Mouse (Mus musculus) liver (tissue): ENCODE measurements at regions not wholly inside any gene's neighbourhood (a gene's known extent, or its start where the extent isn't known, plus 50 kb on each side); places are given as distances from the start of the nearest gene placed in this dataset.

Source experiments
- DNase-seq: peaks from one replicate; pipeline ENCODE4 v3.0.0-alpha.2; 2020; ENCODE audit warnings: mixed read lengths

DNA sequence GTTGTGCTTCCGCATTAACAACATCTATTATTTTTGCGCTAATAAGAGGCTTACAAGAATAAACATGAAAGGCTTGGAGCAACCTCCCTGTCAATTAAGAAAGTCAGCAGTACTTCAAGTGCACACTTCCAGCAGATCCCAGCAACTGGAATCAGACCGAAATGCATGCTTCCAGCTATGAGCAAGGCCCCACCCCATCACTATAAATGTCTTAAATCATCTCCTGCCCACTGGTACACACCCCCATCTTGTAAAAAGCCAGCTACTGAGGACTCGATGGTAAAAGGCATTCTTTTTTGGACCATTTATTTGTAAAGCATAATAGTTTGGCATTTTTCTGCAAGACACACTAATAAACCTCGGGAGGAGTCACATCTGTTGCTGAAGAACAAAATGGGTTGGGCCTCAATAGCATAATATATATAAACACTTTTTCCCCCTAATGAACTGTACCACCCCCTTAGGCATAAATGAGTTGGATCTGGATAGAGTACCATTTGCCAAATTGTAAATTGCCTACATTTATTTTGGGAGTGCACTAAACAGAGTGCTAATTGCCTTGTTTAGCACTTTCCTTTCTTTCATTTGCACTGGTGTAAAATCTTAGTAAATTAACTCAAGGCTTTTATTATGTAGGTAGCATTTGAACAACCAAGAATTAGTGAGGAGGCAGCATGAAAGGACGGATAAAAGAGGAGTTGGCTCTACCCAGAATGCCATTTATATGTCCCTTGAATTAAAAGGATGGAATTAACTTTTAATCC lies 371.8 kb downstream of the Nr2f2 start:
- DNase-seq, result no peak

DNA sequence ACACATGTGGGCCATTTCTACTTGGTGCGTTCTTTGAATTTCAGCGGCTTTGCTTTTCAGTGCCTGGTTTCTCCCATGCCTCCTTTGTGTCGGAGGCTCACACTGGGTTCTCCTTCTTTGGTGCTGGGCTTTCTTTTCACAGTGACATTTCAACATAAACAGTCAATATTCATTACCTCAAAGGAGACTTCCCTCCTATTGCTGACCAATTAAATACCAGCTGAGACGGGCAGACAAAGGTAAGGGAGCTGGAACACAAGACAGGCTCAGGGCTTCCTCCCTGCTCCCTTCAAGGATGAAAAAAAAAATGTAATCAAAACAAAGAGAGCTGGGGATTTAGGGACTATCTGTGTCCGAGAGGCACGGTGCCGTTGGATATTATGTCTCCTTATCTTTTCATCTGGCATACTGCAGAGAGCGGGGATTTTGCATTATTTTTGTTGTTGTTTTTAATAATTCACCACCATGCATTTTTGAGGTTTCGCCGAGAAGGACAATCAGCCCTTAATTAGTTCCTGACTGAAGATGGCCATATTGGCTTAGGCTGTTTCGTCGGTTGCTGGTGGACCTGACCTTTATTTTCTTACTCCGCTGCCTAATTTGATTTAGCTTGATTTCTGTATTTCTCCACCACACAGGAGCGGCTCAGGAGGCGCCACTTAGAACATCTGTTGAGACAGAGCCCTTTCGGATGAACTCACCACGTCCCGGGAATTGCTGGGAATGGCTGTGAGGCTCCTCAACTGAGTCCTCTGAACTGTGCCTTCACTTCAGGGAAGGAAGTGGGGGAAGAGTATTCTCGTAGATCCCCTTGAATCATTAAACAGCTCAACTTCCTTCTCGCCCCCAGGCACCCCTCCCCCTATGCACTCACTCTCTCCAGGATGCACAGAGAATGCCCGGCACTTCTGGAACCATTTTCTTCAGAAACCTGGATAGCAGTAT lies 373.9 kb downstream of the Nr2f2 start:
- DNase-seq, result no peak

DNA sequence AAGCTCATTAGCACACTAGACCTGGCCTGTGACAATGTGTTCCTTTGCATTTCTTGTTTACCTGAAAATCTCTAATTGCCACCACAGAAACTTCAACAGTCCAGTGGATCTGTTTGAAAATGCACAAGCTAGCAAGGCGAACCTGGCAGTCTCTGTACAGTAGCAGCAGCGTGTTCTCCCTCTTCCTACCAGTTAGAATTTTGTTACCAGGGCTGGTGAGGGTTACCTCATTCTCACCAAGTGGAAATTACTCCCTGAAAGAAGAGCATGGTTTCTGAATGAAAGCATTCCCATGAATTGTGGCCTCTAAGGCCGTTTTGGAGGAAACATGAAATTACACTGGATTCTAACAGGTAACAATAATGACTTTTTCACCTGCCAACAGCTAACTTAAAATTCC lies 374.6 kb downstream of the Nr2f2 start:
- no peak for DNase-seq

DNA sequence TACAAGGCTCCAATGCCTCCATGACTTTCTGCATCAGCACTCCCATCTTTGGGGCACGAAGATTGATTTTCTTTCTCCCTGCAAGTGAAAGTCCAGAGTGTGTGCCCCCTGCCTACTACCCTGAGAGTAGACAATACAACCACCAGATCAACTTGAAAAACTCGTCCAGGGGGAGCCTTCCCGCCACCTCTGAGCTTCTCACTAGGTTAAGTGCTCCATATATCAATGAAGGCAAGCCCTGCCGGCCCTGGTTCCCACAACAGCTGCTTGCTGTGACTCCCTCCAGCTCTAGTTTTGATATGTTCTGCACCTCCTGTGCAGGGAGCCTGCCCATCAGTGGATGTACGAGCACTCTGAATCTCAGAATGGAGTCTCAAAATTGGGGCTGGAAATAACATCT lies 377.8 kb downstream of the Nr2f2 start:
- DNase-seq, result no peak

DNA sequence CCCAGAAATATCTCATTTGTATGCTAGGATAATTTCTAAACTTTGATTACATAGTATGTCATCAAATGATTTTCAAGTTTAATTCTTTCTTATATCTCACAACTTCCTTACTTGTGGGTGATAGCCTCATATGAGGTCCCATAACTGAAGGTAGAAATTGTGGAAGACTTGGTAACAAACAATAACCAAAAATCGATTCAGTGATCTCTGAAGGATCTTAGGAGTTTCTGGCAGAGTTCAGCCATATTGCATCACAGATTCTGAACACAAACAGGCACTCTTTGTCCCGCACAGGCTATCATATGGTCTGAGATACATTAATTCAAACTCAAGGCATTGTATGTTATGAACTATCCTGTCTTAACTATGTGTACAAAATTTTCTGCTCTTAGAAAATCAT lies 385.2 kb downstream of the Nr2f2 start:
- DNase-seq, result no peak

DNA sequence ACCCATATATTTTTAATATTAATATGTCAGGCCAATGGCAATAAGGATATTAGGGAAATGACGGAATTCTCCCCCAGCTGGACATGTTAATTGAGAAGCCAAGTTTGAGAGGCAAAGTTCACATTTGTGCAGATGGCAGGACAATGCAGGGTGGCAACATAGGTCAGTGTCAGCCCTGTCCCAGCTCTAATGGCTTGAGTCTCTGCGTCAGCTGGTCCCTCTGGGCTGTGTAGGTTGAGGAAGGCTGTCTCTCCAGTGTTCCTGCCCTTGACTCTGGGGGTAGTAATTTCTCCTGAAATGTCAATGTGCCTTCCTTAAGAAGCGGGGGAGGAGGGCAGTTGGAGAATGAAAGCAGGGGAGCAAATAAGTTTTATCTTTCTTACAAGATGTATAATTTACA lies 390.2 kb downstream of the Nr2f2 start:
- DNase-seq, result no peak

DNA sequence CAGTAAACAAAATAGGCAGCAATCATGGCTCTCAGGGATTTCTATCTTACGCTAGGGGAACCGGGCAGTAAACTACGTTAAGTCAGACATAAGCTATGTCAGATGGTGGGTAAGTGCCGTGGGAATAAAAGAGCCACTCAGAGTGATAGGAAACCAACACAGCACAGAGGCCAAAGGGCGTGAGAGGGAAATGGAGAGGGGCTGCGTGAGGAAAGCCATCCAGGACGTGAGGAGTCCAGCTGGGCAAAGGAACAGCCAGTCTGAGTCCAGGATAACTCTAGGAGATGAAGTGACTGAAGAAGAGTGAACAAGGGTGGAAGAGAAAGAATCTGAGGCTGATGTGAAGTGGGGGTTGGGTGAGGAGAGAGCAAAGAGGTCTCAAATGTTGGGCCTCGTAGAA lies 402.5 kb downstream of the Nr2f2 start:
- no peak for DNase-seq

DNA sequence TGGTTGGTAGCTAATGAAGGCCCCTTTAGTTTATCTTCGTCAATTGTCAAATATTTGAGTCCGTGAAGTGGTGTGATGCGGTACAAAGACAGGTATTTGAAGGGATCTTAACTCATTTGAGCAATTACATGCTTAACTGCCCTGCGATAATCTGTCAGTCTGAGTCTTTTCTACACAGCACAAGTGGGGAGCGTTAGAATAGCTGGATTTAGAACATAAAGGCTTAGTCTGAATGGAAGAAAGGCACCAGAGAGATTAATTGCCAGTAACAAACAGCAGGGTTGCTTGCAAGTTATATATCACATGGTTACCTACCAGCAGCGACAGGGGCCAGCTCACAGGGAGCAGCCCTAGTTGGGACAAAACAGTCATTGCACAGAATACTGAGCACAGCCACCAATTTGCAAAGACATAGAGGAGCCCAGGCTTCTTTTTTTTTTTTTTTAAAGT lies 416.3 kb downstream of the Nr2f2 start:
- DNase-seq, result no peak

DNA sequence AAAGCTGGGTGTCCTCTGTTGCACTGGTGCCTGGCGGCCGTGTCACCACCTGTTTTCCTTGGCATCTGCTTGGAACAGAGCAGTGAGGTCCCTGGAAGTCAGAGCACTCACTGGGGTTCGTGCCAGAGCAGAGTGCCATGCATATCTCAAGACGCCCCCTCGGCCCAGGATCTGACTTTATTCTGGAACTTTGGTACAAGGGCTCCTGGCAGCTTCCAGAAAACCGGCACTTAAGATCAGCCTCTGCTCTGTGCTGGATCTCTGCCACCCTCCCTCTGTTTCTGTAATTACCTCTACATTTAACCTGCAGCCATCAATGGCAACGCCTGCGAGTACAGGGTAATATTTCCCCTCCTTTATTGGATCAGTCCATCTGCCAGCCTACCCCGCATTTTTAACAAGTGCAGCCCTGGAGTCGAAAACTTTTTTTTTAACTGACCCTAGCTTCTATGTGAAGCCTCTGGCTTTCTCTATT lies 416.9 kb downstream of the Nr2f2 start:
- no peak for DNase-seq

DNA sequence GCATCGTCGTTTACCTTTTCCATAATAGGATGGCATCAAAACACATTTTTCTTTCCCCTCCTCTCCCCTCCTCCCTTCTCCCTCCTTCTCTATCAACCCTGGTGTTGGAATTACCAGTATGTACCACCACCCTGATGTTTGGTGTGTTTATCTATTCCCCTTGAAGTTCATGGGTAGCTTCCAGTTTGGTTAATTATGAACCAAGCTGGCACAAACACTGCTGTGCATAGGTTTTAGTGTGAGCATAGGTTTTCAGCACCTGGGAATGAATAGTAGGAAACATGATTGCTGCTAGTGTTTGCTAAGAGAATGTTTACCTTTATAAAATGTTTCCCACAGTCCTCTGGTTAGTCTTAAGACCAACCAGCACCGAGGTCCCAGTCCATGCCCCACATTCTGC lies 420.1 kb downstream of the Nr2f2 start:
- no peak for DNase-seq

DNA sequence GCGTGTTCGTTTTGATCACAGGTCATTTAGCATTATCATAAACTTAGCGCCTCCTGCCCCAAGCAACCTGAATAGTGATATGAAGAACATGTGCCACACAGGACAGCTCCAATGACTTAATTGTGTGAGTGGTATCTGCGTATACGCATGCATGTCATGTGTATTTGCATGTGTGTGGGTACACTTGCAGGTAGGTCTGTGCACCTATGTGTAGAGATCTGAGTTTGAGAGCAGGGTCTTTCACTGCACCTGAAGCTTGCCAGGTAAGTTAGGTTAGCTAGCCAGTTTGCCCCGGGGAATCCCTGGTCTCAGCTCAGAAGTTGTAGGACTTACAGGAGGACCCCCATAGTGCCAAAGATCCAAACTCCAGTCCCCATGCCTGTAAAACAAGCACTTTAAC lies 424.7 kb downstream of the Nr2f2 start:
- DNase-seq, result no peak

DNA sequence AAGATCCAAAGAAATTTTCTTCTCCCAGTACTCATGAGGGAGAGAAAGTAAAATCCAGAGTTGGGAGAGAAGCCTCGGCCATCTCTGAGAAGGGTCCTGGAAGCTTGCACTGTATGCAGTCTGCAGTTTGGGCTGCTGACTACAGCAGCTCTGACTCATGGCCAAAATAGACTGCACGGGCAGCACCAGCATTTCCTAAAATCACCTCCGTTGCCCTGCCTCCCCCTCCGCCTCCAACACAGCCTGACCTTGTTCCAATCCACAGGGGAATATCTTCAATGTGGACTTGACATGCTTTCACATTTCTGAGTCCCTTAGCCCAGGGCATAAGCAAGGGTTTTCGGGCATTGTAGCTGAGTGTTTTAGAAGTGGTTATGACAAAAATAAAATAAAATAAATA lies 441.3 kb downstream of the Nr2f2 start:
- no peak for DNase-seq

DNA sequence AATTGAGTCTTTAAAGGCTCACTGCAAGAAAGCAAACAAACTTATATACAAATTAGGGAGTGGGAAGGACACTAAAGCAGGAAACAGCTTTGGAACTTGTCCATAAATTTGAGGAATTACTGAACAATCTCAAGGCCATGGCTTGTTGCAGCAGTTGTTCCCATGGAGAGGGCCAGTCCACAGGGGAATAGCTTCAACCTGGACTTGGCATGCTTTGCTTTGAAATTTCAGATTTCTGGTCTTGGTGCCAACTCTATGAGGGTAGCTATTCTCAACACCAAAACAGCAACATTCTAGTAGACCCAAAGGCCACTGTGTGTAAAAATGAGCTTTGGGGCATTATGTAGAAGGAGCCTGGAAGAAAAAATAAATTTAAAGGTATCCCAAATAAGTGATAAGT lies 442.0 kb downstream of the Nr2f2 start:
- DNase-seq, result no peak

DNA sequence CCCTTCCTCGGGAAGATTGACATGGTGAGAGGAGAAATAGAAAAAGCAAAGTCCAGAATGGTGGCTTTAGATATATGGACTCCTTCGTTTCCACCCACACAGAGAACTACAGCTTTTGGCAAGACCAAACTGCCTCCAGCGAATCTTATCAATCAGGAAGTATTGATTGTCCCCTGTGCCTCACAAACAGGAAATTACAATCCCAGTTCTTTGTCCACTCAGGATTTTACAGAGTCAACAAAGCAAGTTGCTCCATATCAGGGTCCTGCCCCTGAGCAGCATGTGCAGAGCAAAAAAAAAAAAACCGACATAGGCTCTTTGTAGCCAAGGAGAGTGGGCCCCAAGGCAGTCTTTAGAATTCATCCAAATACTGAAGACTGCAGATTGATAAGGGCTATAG lies 454.8 kb downstream of the Nr2f2 start:
- no peak for DNase-seq

DNA sequence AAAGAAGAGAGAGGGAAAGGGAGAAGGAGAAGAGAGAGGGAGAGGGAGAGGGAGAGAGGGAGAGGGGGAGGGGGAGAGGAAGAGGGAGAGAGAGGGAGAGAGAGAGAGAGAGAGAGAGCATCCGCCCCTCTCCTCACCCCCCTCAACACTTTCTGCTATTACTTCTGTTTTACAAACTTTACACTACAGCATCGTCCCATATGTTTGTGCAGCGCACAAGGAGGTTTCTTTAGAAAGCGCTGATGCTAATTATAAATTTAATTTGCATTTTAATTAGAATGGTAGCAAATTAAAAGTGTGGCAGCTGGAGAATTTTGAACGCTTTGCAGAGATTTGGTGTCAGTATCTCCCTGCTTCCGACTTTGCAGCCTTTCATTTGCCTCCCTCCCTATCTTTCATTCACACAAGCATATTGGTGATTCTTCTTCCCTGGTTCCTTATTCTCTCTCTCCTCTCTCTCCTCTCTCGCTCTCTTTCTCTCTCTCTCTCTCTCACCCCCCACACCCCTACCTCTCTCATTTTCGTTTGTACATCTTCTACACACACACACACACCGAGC lies 476.0 kb downstream of the Nr2f2 start:
- no peak for DNase-seq

DNA sequence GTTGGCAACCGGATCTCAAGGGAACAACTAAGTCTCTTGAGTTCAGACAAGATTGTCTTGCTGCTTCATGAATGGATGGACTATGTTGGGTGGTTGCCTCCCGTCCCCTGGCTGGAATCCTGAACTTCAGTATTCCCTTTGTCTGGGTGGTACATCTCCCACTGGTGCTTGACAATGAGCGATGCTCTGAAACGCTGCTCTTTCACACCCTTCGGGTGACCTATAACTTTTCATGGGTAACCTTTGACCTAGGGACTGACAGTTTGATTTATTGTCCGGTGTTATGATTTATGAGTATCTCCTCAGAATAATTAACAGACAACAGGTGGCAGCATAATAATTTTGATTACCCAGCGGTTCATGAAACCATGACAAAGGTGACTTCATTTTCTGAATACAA lies 478.3 kb downstream of the Nr2f2 start:
- no peak for DNase-seq

DNA sequence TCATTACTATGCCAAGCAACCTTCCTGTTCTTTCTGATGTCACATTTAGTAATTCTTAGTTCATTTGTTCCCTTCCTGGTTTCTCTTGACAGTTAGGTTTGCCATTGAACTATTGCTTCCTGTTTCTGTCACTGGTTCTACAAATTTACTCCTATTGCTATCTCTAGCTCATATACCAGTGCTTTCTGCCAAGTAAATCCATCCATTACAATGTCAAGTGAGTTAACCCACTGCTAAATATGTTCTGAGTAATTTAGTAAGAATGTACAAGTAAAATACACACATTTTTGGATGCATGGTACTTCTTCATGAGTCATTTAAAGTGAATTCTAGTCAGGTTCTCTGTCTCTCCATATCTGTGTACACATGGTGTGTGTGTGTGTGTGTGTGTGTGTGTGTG lies 489.5 kb downstream of the Nr2f2 start:
- no peak for DNase-seq

DNA sequence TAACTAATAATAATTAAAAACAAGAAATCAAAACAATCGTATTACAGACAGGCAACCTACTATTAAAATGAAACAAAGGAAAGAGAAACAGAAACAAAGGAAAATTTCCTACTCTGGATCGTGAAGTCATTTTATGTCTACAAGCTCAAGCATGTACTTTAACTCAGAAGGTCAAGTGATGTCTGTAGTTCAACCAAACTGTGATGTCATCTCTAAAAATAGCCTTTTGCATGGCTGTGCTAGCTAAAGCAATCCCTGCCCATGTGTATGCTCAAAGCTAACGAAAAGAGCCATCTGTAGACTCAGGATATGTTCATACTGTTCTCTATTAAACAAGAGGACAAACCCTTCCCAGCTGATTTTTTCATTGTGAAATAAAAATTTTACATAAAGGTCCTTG lies 500.7 kb downstream of the Nr2f2 start:
- DNase-seq, result no peak

DNA sequence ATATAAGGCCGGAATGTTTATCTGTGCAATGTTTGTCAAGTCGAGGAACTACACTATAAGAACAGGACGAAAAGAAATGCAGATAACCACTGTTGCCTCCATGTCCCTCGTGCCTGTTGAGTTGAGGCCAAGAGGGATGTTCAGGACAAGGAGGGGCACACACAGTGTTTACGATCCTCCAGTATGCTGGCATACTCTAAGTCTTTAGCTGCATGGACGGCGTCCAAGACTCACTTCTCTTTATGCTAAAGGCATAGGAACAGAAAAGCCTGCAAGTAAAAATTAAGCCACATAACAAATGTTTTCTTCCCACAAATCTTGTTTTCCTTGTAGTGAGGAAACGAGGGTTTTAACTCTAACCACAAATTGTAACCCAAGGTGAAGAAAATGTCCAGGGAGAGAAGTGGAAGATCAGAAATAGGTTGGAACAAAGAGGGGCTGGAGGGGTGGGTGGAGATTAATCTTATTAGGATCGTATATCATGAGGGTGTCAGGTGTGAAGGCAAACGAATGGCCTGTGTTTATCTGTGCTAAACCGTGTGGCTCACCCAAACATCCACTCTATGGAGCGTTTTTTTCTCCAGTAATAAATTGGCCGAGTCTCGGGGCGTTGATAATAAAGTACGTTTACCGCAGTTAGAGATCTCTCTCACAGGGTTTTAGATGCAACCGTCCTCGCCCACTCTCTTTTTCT lies 521.8 kb downstream of the Nr2f2 start:
- DNase-seq, result no peak

DNA sequence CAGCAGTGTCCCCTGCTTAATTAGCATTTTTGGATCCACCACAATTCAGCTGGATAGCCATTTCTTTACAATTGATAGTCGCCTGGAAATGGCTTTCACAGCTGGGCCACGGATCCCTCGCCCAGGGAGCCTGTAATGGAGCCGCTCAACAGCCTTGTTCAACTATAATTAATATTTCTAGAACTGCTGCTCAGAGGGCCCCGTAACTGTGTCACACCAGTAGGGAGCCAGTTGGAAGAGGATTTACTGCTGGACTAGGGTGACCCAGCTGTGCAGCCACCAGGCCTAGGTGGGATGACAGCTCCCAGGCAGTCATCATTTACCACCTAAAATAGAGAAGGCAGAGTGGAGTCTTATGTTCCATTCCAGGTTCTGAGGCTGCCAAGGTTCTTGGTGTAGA lies 529.2 kb downstream of the Nr2f2 start:
- DNase-seq, result no peak

DNA sequence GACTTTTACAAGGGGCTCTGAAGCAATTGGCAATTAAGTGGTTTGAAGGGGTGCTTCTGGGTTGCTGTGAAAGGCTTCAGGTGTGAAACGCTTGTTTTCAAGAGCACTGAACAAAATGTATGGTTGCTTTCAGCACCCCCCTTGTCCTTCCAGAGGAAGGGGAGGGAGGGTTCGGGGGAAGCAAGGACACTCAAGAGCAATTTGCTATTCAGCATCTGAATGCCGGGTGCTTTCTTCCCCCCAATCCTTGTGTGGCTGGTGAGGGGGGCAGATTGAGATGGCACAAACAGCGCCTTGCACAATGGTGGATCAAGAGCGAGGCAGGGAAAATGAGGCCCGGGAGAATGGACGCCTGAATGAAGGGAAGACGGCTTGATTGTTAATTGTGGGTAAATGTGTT lies 539.3 kb downstream of the Nr2f2 start:
- no peak for DNase-seq

DNA sequence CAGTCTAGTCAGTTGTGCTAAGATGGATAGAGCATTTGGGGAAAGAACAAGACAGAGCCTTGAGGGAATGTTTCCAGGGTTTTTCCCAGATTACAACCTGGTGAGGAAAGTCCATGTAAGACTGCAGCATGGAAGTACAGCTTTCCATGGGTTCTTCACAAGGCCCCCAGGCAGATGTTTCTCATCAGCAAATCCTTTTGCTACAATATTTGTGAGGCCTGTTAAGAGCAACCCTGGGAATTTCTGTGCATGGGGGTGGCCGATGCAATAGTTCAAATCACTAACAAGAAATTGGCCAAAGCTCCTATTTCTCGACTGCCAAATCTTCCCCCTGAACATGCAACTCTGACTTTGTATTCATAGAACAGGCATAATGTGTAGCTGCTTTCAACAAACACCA lies 546.0 kb downstream of the Nr2f2 start:
- DNase-seq, result no peak

DNA sequence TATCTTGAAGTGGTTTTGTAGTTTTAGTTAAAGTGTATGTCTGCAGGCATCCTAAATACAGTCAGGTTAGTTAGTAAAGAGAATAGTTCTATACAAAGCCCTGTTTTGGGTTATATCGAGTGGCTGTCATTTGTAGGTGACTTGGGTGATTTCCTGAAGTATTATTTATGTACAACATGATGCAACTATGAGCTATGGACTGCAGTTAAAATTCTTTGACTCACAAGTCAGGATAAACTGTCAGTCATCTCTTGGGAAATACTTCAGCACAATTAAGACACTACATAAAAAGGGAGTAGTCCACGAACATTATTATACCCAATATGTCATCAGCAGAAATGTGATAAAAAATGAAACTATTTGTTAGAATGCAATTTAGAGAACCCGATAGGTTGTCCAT lies 554.2 kb downstream of the Nr2f2 start:
- no peak for DNase-seq
